In genomic region chr1:188656121-188656520, GRCm38 (mm10) we compare ENCODE assay signal across 23 mouse cellular contexts.
A peak's percentile ranks its signal among the peaks of the same experiment; 100 is the strongest.
DNase-seq lines count a peak whose midpoint lies in the region; ATAC-seq and TF ChIP-seq lines count a peak whose summit lies in the region.
"Had no signal": no experiment of that assay in that cellular context is flagged by ENCODE, and none has a peak within 500 bp of the region (broad histone marks: within the 10 kb centered on the region; RNA-seq: fewer than 3 reads in every experiment).

No protein-coding gene starts in this region.

- H3K9ac ChIP-seq in midbrain, embryonic 11.5 days (ENCODE audit: low read length), result no peak overlapping the region
- H3K9ac ChIP-seq in midbrain, embryonic 14.5 days (replicated peaks; ENCODE audit: low read length), result no peak overlapping the region
- no peak overlapping the region for H3K9ac ChIP-seq in midbrain, postnatal 0 days (replicated peaks; ENCODE audit: low read length, poor library complexity, severe bottlenecking)
- H3K9ac ChIP-seq: forebrain, embryonic 13.5 days; hindbrain, embryonic 13.5 days had no signal

- H3K4me1 ChIP-seq in midbrain, embryonic 11.5 days (ENCODE audit: control insufficient read depth, insufficient read depth, low read length), result peaks cover 15% of the 10 kb centered on the region
- peaks cover 27% of the 10 kb centered on the region for H3K4me1 ChIP-seq in midbrain, embryonic 14.5 days (ENCODE audit: control insufficient read depth, insufficient read depth, low read length)
- H3K4me1 ChIP-seq in midbrain, postnatal 0 days (ENCODE audit: insufficient read depth, low read length), result peaks cover 4% of the 10 kb centered on the region

- H3K27ac ChIP-seq in midbrain, embryonic 11.5 days (ENCODE audit: low read depth, low read length), result no peak overlapping the region
- no peak overlapping the region for H3K27ac ChIP-seq in midbrain, embryonic 14.5 days (replicated peaks; ENCODE audit: low read depth, low read length)
- no peak overlapping the region for H3K27ac ChIP-seq in midbrain, postnatal 0 days (ENCODE audit: low read depth, low read length)
- H3K27ac ChIP-seq: forebrain, embryonic 10.5 days; forebrain, embryonic 13.5 days; gastrocnemius, adult 2 months; heart, adult 2 months; heart, embryonic 10.5 days; hindbrain, embryonic 13.5 days; hindbrain, postnatal 0 days had no signal

- no peaks in the 10 kb centered on the region; the same call in 1 of the 2 replicates for H3K27me3 ChIP-seq in midbrain, embryonic 11.5 days (ENCODE audit: control insufficient read depth, insufficient read depth, low read length)
- H3K27me3 ChIP-seq in midbrain, embryonic 14.5 days (ENCODE audit: control insufficient read depth, insufficient read depth, low read length), result no peaks in the 10 kb centered on the region
- no peaks in the 10 kb centered on the region for H3K27me3 ChIP-seq in midbrain, postnatal 0 days (ENCODE audit: insufficient read depth, low read length)
- H3K27me3 ChIP-seq: hindbrain, embryonic 13.5 days had no signal

- peak; percentile 22 for DNase-seq in retina, postnatal 1 day
- DNase-seq in retina, embryonic 14.5 days (ENCODE audit: low spot score), result no peak
- peak; percentile 87 for DNase-seq in midbrain, embryonic 11.5 days (ENCODE audit: low spot score, missing footprints)
- no peak for DNase-seq in midbrain, embryonic 14.5 days
- DNase-seq in midbrain, postnatal 0 days (ENCODE audit: low spot score), result no peak
- DNase-seq in frontal cortex, postnatal 10 days (ENCODE audit: low spot score in 2 of 2), result no peak
- DNase-seq in urinary bladder, postnatal 10 days (ENCODE audit: low spot score), result no peak
- DNase-seq: adrenal gland, adult 2 months; adrenal gland, postnatal 14 days; cerebellum, adult 18-20 months; cerebellum, adult 9-10 months; cerebellum, postnatal 14 days; gastrocnemius, adult 2 months; gastrocnemius, postnatal 25 days; heart, adult 2 months had no signal

- ATAC-seq in midbrain, embryonic 11.5 days (ENCODE audit: low FRiP score), result no peak
- ATAC-seq in midbrain, embryonic 14.5 days (ENCODE audit: low FRiP score, low TSS enrichment), result no peak
- ATAC-seq in midbrain, postnatal 0 days (ENCODE audit: low FRiP score), result no peak
- ATAC-seq in cerebellum, adult (ENCODE audit: insufficient number of reproducible peaks, low FRiP score, low TSS enrichment), result no peak
- ATAC-seq: CD4-positive, CD25-positive, alpha-beta regulatory T cell, adult 4 months; forebrain, embryonic 13.5 days; forebrain, embryonic 16.5 days; hindbrain, postnatal 0 days had no signal

- H3K36me3 ChIP-seq in midbrain, embryonic 11.5 days (ENCODE audit: control insufficient read depth, insufficient read depth, low read length), result no peaks in the 10 kb centered on the region
- H3K36me3 ChIP-seq in midbrain, embryonic 14.5 days (ENCODE audit: control insufficient read depth, insufficient read depth, low read length), result no peaks in the 10 kb centered on the region
- H3K36me3 ChIP-seq in midbrain, postnatal 0 days (ENCODE audit: insufficient read depth, low read length), result no peaks in the 10 kb centered on the region
- H3K36me3 ChIP-seq: forebrain, embryonic 10.5 days; heart, embryonic 10.5 days; hindbrain, embryonic 13.5 days had no signal

- WGBS in midbrain, embryonic 11.5 days, result 18% methylated on average over 12 of the region's 12 CpGs
- WGBS in midbrain, embryonic 14.5 days, result 13% methylated on average over 12 of the region's 12 CpGs
- WGBS in midbrain, postnatal 0 days, result 15% methylated on average over 12 of the region's 12 CpGs

- H3K4me3 ChIP-seq in midbrain, embryonic 11.5 days (ENCODE audit: low read depth, low read length), result no peak overlapping the region
- H3K4me3 ChIP-seq in midbrain, embryonic 14.5 days (replicated peaks; ENCODE audit: low read depth, low read length), result no peak overlapping the region
- H3K4me3 ChIP-seq in midbrain, postnatal 0 days (ENCODE audit: low read depth, low read length), result no peak overlapping the region
- H3K4me3 ChIP-seq: forebrain, embryonic 10.5 days; forebrain, embryonic 13.5 days; gastrocnemius, adult 2 months; heart, adult 2 months; heart, embryonic 10.5 days; hindbrain, embryonic 13.5 days had no signal

- no peak for TF ChIP-seq CTCF in midbrain, postnatal 0 days (IDR thresholded peaks at IDR 0.05)

- no peaks in the 10 kb centered on the region for H3K9me3 ChIP-seq in midbrain, embryonic 11.5 days (ENCODE audit: control insufficient read depth, low read length)
- H3K9me3 ChIP-seq in midbrain, embryonic 14.5 days (ENCODE audit: control insufficient read depth, low read length), result no peaks in the 10 kb centered on the region
- no peaks in the 10 kb centered on the region; the same call in 1 of the 2 replicates for H3K9me3 ChIP-seq in midbrain, postnatal 0 days (ENCODE audit: low read length)
- H3K9me3 ChIP-seq: forebrain, embryonic 10.5 days; forebrain, embryonic 13.5 days; heart, embryonic 10.5 days; hindbrain, embryonic 13.5 days had no signal

- H3K4me2 ChIP-seq in midbrain, embryonic 11.5 days, result peak overlapping the region; percentile 12; the same call in 1 of the 2 replicates
- H3K4me2 ChIP-seq in midbrain, embryonic 14.5 days (ENCODE audit: low read length), result peak overlapping the region; percentile 23; the same call in 1 of the 2 replicates
- H3K4me2 ChIP-seq in midbrain, postnatal 0 days (ENCODE audit: low read depth, low read length, poor library complexity, severe bottlenecking), result peak overlapping the region; percentile 3
- H3K4me2 ChIP-seq: forebrain, embryonic 13.5 days; hindbrain, embryonic 13.5 days had no signal

Comparison
In these comparisons a context has a peak if more than half of its experiments do, and no peak if none do; other contexts are left out.
1. DNase-seq: peak in retina, postnatal 1 day (single experiment) and midbrain, embryonic 11.5 days (single experiment); none in retina, embryonic 14.5 days (single experiment), midbrain, embryonic 14.5 days (single experiment), midbrain, postnatal 0 days (single experiment), frontal cortex, postnatal 10 days (0 of 2) and urinary bladder, postnatal 10 days (single experiment).
2. Peak in every context shown above with its lines, with median percentiles within 50 percentile points of each other: H3K4me2 ChIP-seq.